Mouse (Mus musculus) embryonic facial prominence, embryonic 15.5 days (tissue): ENCODE results near the gene Arap2. TPM values are rescaled to one million over a fixed set of nuclear protein-coding genes. Genes with fewer than 3 reads are reported as not detected.

ENCODE experiments used
- ATAC-seq: fragments of 200-750 bp; cut with Nextera tagmentation; 2 replicates; pipeline ENCODE4 v1.8.0; 2017; ENCODE audit warnings: low read depth, moderate TSS enrichment; ENCODE audit not compliant: insufficient number of reproducible peaks, low FRiP score, low TSS enrichment
- H3K27ac ChIP-seq: fragments of 300-500 bp; sonication (generic); replicated peaks from 2 replicates; pipeline ENCODE4 v1.5.1; 2015; ENCODE audit warnings: mild to moderate bottlenecking, inconsistent platforms
- H3K27me3 ChIP-seq: fragments of 300-500 bp; sonication (generic); 2 replicates; pipeline ENCODE4 v1.6.1; 2015; ENCODE audit warnings: inconsistent platforms
- H3K36me3 ChIP-seq: fragments of 300-500 bp; sonication (generic); 2 replicates; pipeline ENCODE4 v1.6.1; 2015; ENCODE audit warnings: mild to moderate bottlenecking, inconsistent platforms
- H3K4me1 ChIP-seq: fragments of 300-500 bp; sonication (generic); 2 replicates; pipeline ENCODE4 v1.6.1; 2015; ENCODE audit warnings: inconsistent platforms
- H3K4me2 ChIP-seq: fragments of 300-500 bp; sonication (generic); replicated peaks from 2 replicates; pipeline ENCODE4 v1.6.1; 2015; ENCODE audit warnings: mild to moderate bottlenecking, inconsistent platforms
- H3K4me3 ChIP-seq: fragments of 300-500 bp; sonication (generic); replicated peaks from 2 replicates; pipeline ENCODE4 v1.5.1; 2015; ENCODE audit warnings: mild to moderate bottlenecking, inconsistent platforms
- H3K9ac ChIP-seq: fragments of 300-500 bp; sonication (generic); 2 replicates; pipeline ENCODE4 v1.6.1; 2015; ENCODE audit warnings: inconsistent platforms
- H3K9me3 ChIP-seq: fragments of 300-500 bp; sonication (generic); replicated peaks from 2 replicates; pipeline ENCODE4 v1.6.1; 2016; ENCODE audit warnings: inconsistent platforms
- WGBS: fragments of 180-500 bp; shearing (Covaris S2); methylation state at CpG from one replicate; pipeline ENCODE4 v1.1.7; 2015; 5-methylcytosine and 5-hydroxymethylcytosine counted together
- polyA plus RNA-seq: library from polyadenylated mRNA; unstranded; fragments of >200 nt; fragmentation: Nextera tagmentation; extraction: Ambion mirVana; gene quantifications from 2 replicates; pipeline ENCODE4 v1.2.1, GENCODE M21; 2015

The Arap2 gene
- polyA plus RNA-seq, 1 experiment from 2014 or later: 12.9 TPM

GRCm38 (mm10) chr5:62765459-62765783 is 538 bp downstream of the Arap2 start:
- WGBS: 16% methylated on average over 5 of the region's 5 CpGs
- H3K4me1 ChIP-seq: peaks cover 6% of the 10 kb centered on the region; the same call in 1 of the 2 replicates
- H3K9ac ChIP-seq: peak overlapping the region; percentile 37; the same call in 1 of the 2 replicates
- no peaks in the 10 kb centered on the region for H3K27me3 ChIP-seq
- no peaks in the 10 kb centered on the region for H3K9me3 ChIP-seq
- H3K27ac ChIP-seq: peak overlapping the region; percentile 82; the same call in 1 of the 2 replicates
- 0 out of 2 replicates have a peak, but pooled peaks have one; percentile 6 for ATAC-seq
- H3K4me2 ChIP-seq: peak overlapping the region; percentile 84
- H3K4me3 ChIP-seq: peak overlapping the region; percentile 61
- no peaks in the 10 kb centered on the region for H3K36me3 ChIP-seq

GRCm38 (mm10) chr5:62764161-62764560 is 1.8 kb downstream of the Arap2 start:
- no peaks in the 10 kb centered on the region for H3K27me3 ChIP-seq
- H3K9me3 ChIP-seq: no peaks in the 10 kb centered on the region
- H3K4me1 ChIP-seq: peaks cover 6% of the 10 kb centered on the region; the same call in 1 of the 2 replicates
- no peaks in the 10 kb centered on the region for H3K36me3 ChIP-seq
- 62% methylated on average over 5 of the region's 5 CpGs for WGBS
- no peak for ATAC-seq
- no peak overlapping the region for H3K9ac ChIP-seq
- peak overlapping the region; percentile 17; the same call in 1 of the 2 replicates for H3K4me2 ChIP-seq
- H3K27ac ChIP-seq: no peak overlapping the region
- H3K4me3 ChIP-seq: no peak overlapping the region

- H3K4me1 ChIP-seq: peaks cover 6% of the 10 kb centered on the region; the same call in 1 of the 2 replicates
- no peak overlapping the region for H3K4me3 ChIP-seq
- 77% methylated on average over 1 of the region's 1 CpGs for WGBS
- H3K9me3 ChIP-seq: no peaks in the 10 kb centered on the region
- H3K4me2 ChIP-seq: no peak overlapping the region
- no peaks in the 10 kb centered on the region for H3K27me3 ChIP-seq
- no peak overlapping the region for H3K9ac ChIP-seq
- H3K36me3 ChIP-seq: no peaks in the 10 kb centered on the region
- no peak for ATAC-seq
- H3K27ac ChIP-seq: no peak overlapping the region
Observed at GRCm38 (mm10) chr5:62763046-62763445, 2.9 kb downstream of the Arap2 start.

- ATAC-seq: no peak
- Histone ChIP-seq H3K36me3 (no peaks in the 10 kb centered on the region), H3K4me2 (no peak overlapping the region), H3K27me3 (no peaks in the 10 kb centered on the region), H3K4me3 (no peak overlapping the region), H3K9ac (no peak overlapping the region), H3K4me1 (peaks cover 6% of the 10 kb centered on the region; the same call in 1 of the 2 replicates), H3K27ac (no peak overlapping the region), H3K9me3 (no peaks in the 10 kb centered on the region)
- WGBS: 56% methylated on average over 4 of the region's 4 CpGs
Observed at GRCm38 (mm10) chr5:62762298-62762960, 3.5 kb downstream of the Arap2 start.

- ATAC-seq: no peak
- WGBS: 28% methylated on average over 5 of the region's 5 CpGs
- Histone ChIP-seq H3K27ac (no peak overlapping the region), H3K9ac (no peak overlapping the region), H3K4me1 (no peaks in the 10 kb centered on the region), H3K27me3 (no peaks in the 10 kb centered on the region), H3K36me3 (no peaks in the 10 kb centered on the region), H3K4me3 (no peak overlapping the region), H3K9me3 (no peaks in the 10 kb centered on the region), H3K4me2 (no peak overlapping the region)
Observed at GRCm38 (mm10) chr5:62760791-62761504, 5.0 kb downstream of the Arap2 start.

GRCm38 (mm10) chr5:62755808-62756527 is 10.0 kb downstream of the Arap2 start:
- no peak for ATAC-seq
- Histone ChIP-seq H3K4me3 (no peak overlapping the region), H3K4me1 (no peaks in the 10 kb centered on the region), H3K27ac (no peak overlapping the region), H3K36me3 (no peaks in the 10 kb centered on the region), H3K9me3 (no peaks in the 10 kb centered on the region), H3K9ac (no peak overlapping the region), H3K4me2 (no peak overlapping the region), H3K27me3 (no peaks in the 10 kb centered on the region)
- WGBS: 82% methylated on average over 3 of the region's 3 CpGs

GRCm38 (mm10) chr5:62752934-62753333 is 13.0 kb downstream of the Arap2 start:
- ATAC-seq: no peak
- no peaks in the 10 kb centered on the region for H3K27me3 ChIP-seq
- H3K36me3 ChIP-seq: no peaks in the 10 kb centered on the region
- no peak overlapping the region for H3K27ac ChIP-seq
- 73% methylated on average over 3 of the region's 3 CpGs for WGBS
- no peaks in the 10 kb centered on the region for H3K4me1 ChIP-seq
- H3K4me2 ChIP-seq: no peak overlapping the region
- no peak overlapping the region for H3K4me3 ChIP-seq
- H3K9me3 ChIP-seq: no peaks in the 10 kb centered on the region
- no peak overlapping the region for H3K9ac ChIP-seq

- H3K9me3 ChIP-seq: no peaks in the 10 kb centered on the region
- no peak overlapping the region for H3K4me3 ChIP-seq
- no peaks in the 10 kb centered on the region for H3K27me3 ChIP-seq
- H3K4me2 ChIP-seq: no peak overlapping the region
- no peak overlapping the region for H3K27ac ChIP-seq
- ATAC-seq: no peak
- no peaks in the 10 kb centered on the region for H3K36me3 ChIP-seq
- H3K4me1 ChIP-seq: no peaks in the 10 kb centered on the region
- no peak overlapping the region for H3K9ac ChIP-seq
- 46% methylated on average over 2 of the region's 2 CpGs for WGBS
Observed at GRCm38 (mm10) chr5:62751692-62752091, 14.3 kb downstream of the Arap2 start.

- 89% methylated on average over 2 of the region's 2 CpGs for WGBS
- Histone ChIP-seq H3K4me3 (no peak overlapping the region), H3K9me3 (no peaks in the 10 kb centered on the region), H3K27ac (no peak overlapping the region), H3K4me2 (no peak overlapping the region), H3K27me3 (no peaks in the 10 kb centered on the region), H3K36me3 (no peaks in the 10 kb centered on the region), H3K9ac (no peak overlapping the region), H3K4me1 (no peaks in the 10 kb centered on the region)
- no peak for ATAC-seq
Observed at GRCm38 (mm10) chr5:62748168-62748567, 17.8 kb downstream of the Arap2 start.

GRCm38 (mm10) chr5:62743220-62743922 is 22.6 kb downstream of the Arap2 start:
- ATAC-seq: no peak
- Histone ChIP-seq H3K27ac (no peak overlapping the region), H3K4me2 (no peak overlapping the region), H3K36me3 (no peaks in the 10 kb centered on the region), H3K9ac (no peak overlapping the region), H3K27me3 (no peaks in the 10 kb centered on the region), H3K4me1 (no peaks in the 10 kb centered on the region), H3K4me3 (no peak overlapping the region), H3K9me3 (no peaks in the 10 kb centered on the region)
- WGBS: 81% methylated on average over 9 of the region's 9 CpGs
